Mouse (Mus musculus): ENCODE measurements around the gene Gm7173. TPM values are rescaled to one million over a fixed set of nuclear protein-coding genes. Genes with fewer than 3 reads are reported as not detected.

Gm7173 gene
- under 0.01 TPM in 1 of 2 replicates, not detected in the other for polyA plus RNA-seq (2012; rRNA removed)

GRCm38 (mm10) chrX:79516977-79517645 lies at the start of gene Gm7173:
Gm7173 (minus strand) TSS chrX:79517285.

Other genes starting within 250 kb of the Gm7173 start
- gene Mageb16, start 154.2 kb upstream of the Gm7173 start, polyA plus RNA-seq (2012; rRNA removed): 0.54 and 0.60 TPM in 2 replicates

Data from liver, embryonic 14 days (tissue).